Mouse (Mus musculus): ENCODE results near the gene Gm20388.

DNA sequence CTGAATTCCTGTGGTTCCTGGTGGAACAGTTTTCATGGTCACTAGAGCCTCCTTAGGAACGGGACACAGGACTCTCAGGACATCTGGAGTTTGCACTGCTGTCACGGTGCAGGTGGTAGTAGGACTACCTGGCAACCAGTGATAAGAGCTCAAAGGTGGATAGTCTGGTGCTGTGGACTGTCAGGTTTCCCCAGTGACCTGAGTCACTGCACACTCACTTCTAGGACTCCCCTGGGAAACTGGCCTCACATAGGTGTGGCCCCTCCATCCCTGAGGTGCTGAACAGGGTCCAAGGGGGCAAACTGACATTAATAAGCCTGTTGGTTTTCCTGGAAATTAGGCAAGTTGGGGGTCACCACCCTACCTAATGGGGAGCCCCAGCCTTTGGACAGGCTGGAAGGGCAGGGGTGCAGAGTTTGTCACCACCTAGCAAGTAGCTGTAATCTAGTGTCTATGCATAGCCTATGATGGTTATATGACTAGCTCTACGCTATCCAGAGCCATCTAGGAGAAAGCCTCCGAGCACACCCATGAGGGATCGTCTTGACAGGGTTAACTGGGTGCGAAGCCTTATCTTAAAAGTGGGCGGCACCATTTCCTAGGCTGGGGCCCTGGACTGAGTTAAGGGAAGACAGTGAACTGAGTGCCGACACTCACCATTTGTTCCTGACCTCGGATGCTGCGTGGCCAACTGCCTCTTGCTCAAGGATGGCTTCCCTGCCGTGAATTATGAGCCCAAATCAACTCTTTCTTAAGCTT, 769.2 kb downstream of the Gm20388 start:
- TF ChIP-seq CHD2 (IDR thresholded peaks at IDR 0.05; ENCODE audit: low read depth, low read length) (no peak), MAFK (IDR thresholded peaks at IDR 0.05; ENCODE audit: insufficient read depth, low read depth, low read length) (no peak), ZNF384 (IDR thresholded peaks at IDR 0.05; ENCODE audit: low read depth, low read length) (no peak), ZC3H11A (IDR thresholded peaks at IDR 0.05; ENCODE audit: borderline replicate concordance, low read depth, low read length) (no peak)
